Mouse (Mus musculus) myocyte (in vitro differentiated cells): Measurements from ENCODE around the gene Tnni2. TPM values are rescaled to one million over a fixed set of nuclear protein-coding genes. Genes with fewer than 3 reads are reported as not detected.
A peak's percentile ranks its signal among the peaks of the same experiment; 100 is the strongest.

Experiments
- H3K27me3 ChIP-seq: one replicate; pipeline ENCODE4 v1.6.1; 2011; ENCODE audit not compliant: control insufficient read depth, insufficient read depth, insufficient read length
- H3K36me3 ChIP-seq: one replicate; pipeline ENCODE4 v1.6.1; 2011; ENCODE audit not compliant: control insufficient read depth, insufficient read depth
- H3K4me2 ChIP-seq: one replicate; pipeline ENCODE4 v1.6.1; 2011; ENCODE audit warnings: low read depth, control low read depth
- H3K4me3 ChIP-seq: one replicate; pipeline ENCODE4 v1.5.1; 2011; ENCODE audit warnings: mild to moderate bottlenecking, control low read depth, moderate library complexity
- H3K79me2 ChIP-seq: one replicate; pipeline ENCODE4 v1.6.1; 2011; ENCODE audit not compliant: control insufficient read depth, insufficient read depth
- H3ac ChIP-seq: one replicate; pipeline ENCODE4 v1.6.1; 2011; ENCODE audit not compliant: control insufficient read depth, insufficient read length
- CEBPB ChIP-seq: IDR thresholded peaks from 2 replicates; pipeline ENCODE4 v1.6.1; 2011; ENCODE audit warnings: mild to moderate bottlenecking, moderate library complexity; ENCODE audit not compliant: poor library complexity, insufficient read depth, severe bottlenecking
- E2F4 ChIP-seq: IDR thresholded peaks from one replicate; pipeline ENCODE4 v1.6.1; 2011; ENCODE audit warnings: mild to moderate bottlenecking, control low read depth, moderate library complexity; ENCODE audit not compliant: insufficient read depth
- MAX ChIP-seq: IDR thresholded peaks from one replicate; pipeline ENCODE4 v1.6.1; 2011; ENCODE audit warnings: low read depth, mild to moderate bottlenecking, control low read depth
- MYOD1 ChIP-seq, 3 experiments: IDR thresholded peaks; one replicate each; pipeline ENCODE4 v1.6.1; 2011; ENCODE audit warnings: control low read depth in 2 of 3, low read depth in 2 of 3, mild to moderate bottlenecking in 2 of 3, moderate library complexity in 1 of 3; ENCODE audit not compliant: insufficient read length in 2 of 3, control insufficient read depth in 1 of 3
- MYOG ChIP-seq, 3 experiments: IDR thresholded peaks; one replicate each; pipeline ENCODE4 v1.6.1; 2011; ENCODE audit warnings: control low read depth in 2 of 3, low read depth in 2 of 3, mild to moderate bottlenecking in 2 of 3; ENCODE audit not compliant: insufficient read length in 2 of 3, control insufficient read depth in 1 of 3, insufficient read depth in 1 of 3
- POLR2A ChIP-seq: IDR thresholded peaks from one replicate; pipeline ENCODE4 v1.6.1; 2011; ENCODE audit warnings: low read depth, mild to moderate bottlenecking, control low read depth, moderate library complexity; ENCODE audit not compliant: insufficient read length
- POLR2AphosphoS2 ChIP-seq: IDR thresholded peaks from one replicate; pipeline ENCODE4 v1.6.1; 2011; ENCODE audit warnings: low read depth, control low read depth; ENCODE audit not compliant: insufficient read length
- REST ChIP-seq: IDR thresholded peaks from one replicate; pipeline ENCODE4 v1.6.1; 2011; ENCODE audit warnings: mild to moderate bottlenecking, control low read depth, moderate library complexity; ENCODE audit not compliant: insufficient read depth, insufficient read length
- SRF ChIP-seq: IDR thresholded peaks from one replicate; pipeline ENCODE4 v1.6.1; 2011; ENCODE audit warnings: low read depth; ENCODE audit not compliant: control insufficient read depth, insufficient read length
- TCF12 ChIP-seq: IDR thresholded peaks from one replicate; pipeline ENCODE4 v1.6.1; 2011; ENCODE audit warnings: mild to moderate bottlenecking, control low read depth; ENCODE audit not compliant: poor library complexity, insufficient read depth, severe bottlenecking
- TCF3 ChIP-seq: IDR thresholded peaks from one replicate; pipeline ENCODE4 v1.6.1; 2011; ENCODE audit warnings: low read depth, control low read depth; ENCODE audit not compliant: insufficient read length
- USF1 ChIP-seq: IDR thresholded peaks from one replicate; pipeline ENCODE4 v1.6.1; 2011; ENCODE audit warnings: low read depth, mild to moderate bottlenecking, control low read depth, moderate library complexity
- polyA plus RNA-seq: library from polyadenylated mRNA; unstranded; fragments of >200 nt; fragmentation: generic; extraction: Trizol; gene quantifications from one replicate; pipeline ENCODE4 v1.2.1, GENCODE M21; 2012; ENCODE audit warnings: missing spikeins

Tnni2 gene
- polyA plus RNA-seq, 1 experiment = 3,238 TPM

DNA sequence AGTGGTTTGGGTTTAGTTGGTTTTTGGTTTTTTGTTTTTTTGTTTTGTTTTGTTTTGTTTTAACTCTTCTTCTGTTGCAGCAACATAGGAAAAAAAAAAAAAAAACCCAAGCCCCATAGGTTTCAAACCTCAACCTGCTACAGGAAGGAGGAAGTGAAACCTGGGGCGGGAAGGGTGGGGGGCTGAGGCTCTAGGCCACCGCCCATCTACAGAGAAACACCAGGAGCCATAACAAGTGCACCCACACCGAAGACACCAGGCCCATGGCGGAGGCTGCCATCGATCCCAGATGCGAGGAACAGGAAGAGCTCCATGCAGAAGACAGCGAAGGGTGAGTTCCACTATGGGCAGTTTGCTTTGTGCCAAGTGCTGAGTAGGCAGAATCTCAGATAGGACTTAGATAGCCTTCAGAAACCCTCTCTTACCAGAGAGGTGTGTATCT, 19.0 kb downstream of the Tnni2 start, which contains the start of gene Lsp1:
Gene Lsp1 (plus strand): TSS at position 174 of the 442 bp plus-strand sequence.
- no peak for TF ChIP-seq MAX
- TF ChIP-seq USF1 = no peak
- no peak for TF ChIP-seq TCF3
- TF ChIP-seq MYOG (IDR thresholded peaks at IDR 0.05; ENCODE audit: control insufficient read depth in 1 of 3, insufficient read depth in 1 of 3, insufficient read length in 2 of 3, low read depth in 2 of 3) = no peak
- no peak for TF ChIP-seq E2F4
- TF ChIP-seq MYOD1 (IDR thresholded peaks at IDR 0.05; ENCODE audit: control insufficient read depth in 1 of 3, insufficient read length in 2 of 3, low read depth in 2 of 3) = no peak
- no peak for TF ChIP-seq SRF
- TF ChIP-seq CEBPB = no peak
- no peak for TF ChIP-seq TCF12
- H3K4me3 ChIP-seq = no peak within 1 kb of the TSS
- H3K79me2 ChIP-seq = no peaks in the 10 kb centered on the region
- H3ac ChIP-seq = no peak within 1 kb of the TSS
- H3K36me3 ChIP-seq = no peaks in the 10 kb centered on the region
- H3K4me2 ChIP-seq = peak within 1 kb of the TSS; percentile 80
- no peaks in the 10 kb centered on the region for H3K27me3 ChIP-seq

DNA sequence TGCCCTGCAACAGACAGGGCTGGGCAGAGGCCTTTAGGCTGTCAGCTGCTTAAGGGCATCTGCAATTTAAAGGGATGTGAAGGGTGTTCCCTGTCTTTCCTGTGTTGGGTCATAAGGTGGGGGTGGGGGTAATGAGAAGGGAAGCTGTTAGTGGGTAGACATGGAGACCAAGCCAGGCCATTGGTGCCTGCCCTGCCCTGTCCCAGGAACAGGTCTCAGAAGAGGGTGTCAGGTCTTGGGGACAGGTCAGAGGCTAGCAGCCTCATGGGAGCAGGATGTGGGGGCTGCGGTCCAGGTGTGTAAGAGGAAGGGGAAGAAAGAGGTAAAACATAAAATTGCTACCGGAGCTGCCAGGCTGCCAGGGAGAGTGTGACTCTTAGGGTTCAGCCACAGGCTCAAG, 19.8 kb downstream of the Tnni2 start:
- Histone ChIP-seq H3K79me2 (no peaks in the 10 kb centered on the region), H3K36me3 (no peaks in the 10 kb centered on the region), H3ac (no peak overlapping the region), H3K4me2 (peak overlapping the region; percentile 80), H3K4me3 (no peak overlapping the region), H3K27me3 (no peaks in the 10 kb centered on the region)
- TF ChIP-seq TCF3 (no peak), MYOD1 (IDR thresholded peaks at IDR 0.05; ENCODE audit: control insufficient read depth in 1 of 3, insufficient read length in 2 of 3, low read depth in 2 of 3) (peak in 1 of 3 experiments; percentile 26), SRF (no peak), MAX (no peak), POLR2AphosphoS2 (no peak), POLR2A (peak; percentile 25)

DNA sequence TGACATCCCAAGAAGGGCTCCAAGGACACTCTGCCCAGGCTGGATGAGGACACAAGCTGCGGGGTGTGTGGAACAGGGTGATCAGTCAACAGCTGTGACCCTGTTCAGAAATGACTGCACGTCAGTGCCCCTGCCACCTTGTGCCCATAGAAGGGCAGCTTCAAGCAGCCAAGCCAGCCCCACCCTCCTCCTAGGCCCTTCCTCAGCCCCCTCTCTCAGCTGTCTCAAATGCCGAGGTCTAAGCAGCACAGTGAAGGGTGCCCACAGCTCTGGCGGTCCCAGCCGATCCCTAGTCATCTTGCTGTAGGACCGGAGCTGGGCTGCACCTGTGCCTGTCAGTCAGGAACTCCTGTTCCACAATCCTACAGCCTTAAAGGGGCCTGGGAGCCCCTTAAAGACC, 20.6 kb downstream of the Tnni2 start:
- TF ChIP-seq POLR2AphosphoS2 (peak; percentile 61), MYOG (IDR thresholded peaks at IDR 0.05; ENCODE audit: control insufficient read depth in 1 of 3, insufficient read depth in 1 of 3, insufficient read length in 2 of 3, low read depth in 2 of 3) (peak; percentile 78 to 98 (median 81)), TCF3 (peak; percentile 53), E2F4 (no peak), POLR2A (peak; percentile 57), MYOD1 (IDR thresholded peaks at IDR 0.05; ENCODE audit: control insufficient read depth in 1 of 3, insufficient read length in 2 of 3, low read depth in 2 of 3) (peak; percentile 91 to 95 (median 95)), TCF12 (peak; percentile 84), USF1 (no peak), CEBPB (no peak), SRF (peak; percentile 99), MAX (no peak), REST (no peak)
- Histone ChIP-seq H3K36me3 (no peaks in the 10 kb centered on the region), H3K4me2 (peak overlapping the region; percentile 80), H3K79me2 (no peaks in the 10 kb centered on the region), H3K4me3 (no peak overlapping the region), H3ac (no peak overlapping the region), H3K27me3 (no peaks in the 10 kb centered on the region)

DNA sequence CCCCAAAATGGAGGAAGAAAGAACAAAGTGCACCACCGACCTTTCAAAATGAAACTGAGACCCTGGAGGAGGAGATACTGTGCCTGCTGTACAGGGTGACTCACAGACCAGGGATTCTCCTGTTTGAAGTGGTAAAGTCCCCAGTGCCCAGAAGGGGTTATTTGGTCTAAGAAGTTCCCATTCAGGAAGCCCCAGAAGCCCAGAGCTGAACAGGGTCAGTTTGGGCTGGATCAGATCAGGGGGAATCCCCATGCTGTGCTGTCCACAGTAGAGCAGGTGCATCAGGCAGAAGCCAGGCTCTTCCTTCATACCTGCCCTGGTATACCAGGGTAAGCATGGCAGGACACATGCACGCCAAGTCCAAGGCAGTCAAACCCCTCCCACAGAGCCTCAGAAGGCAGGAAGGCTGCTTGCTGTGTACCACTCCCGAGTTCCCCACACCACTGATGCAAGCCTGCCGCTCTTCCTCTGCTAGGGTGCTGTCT, 21.0 kb downstream of the Tnni2 start:
- H3K27me3 ChIP-seq = no peaks in the 10 kb centered on the region
- H3K4me2 ChIP-seq = peak overlapping the region; percentile 80
- H3K36me3 ChIP-seq = no peaks in the 10 kb centered on the region
- H3ac ChIP-seq = no peak overlapping the region
- H3K79me2 ChIP-seq = no peaks in the 10 kb centered on the region
- TF ChIP-seq TCF12 = no peak
- TF ChIP-seq POLR2AphosphoS2 = peak; percentile 22
- TF ChIP-seq MYOG (IDR thresholded peaks at IDR 0.05; ENCODE audit: control insufficient read depth in 1 of 3, insufficient read depth in 1 of 3, insufficient read length in 2 of 3, low read depth in 2 of 3) = peak in 1 of 3 experiments; percentile 57
- no peak for TF ChIP-seq REST
- TF ChIP-seq MAX = no peak
- TF ChIP-seq MYOD1 (IDR thresholded peaks at IDR 0.05; ENCODE audit: control insufficient read depth in 1 of 3, insufficient read length in 2 of 3, low read depth in 2 of 3) = peak in 2 of 3 experiments; percentile 56 to 66
- TF ChIP-seq CEBPB = no peak
- TF ChIP-seq TCF3 = no peak
- TF ChIP-seq USF1 = no peak
- TF ChIP-seq POLR2A = peak; percentile 65
- no peak overlapping the region for H3K4me3 ChIP-seq

DNA sequence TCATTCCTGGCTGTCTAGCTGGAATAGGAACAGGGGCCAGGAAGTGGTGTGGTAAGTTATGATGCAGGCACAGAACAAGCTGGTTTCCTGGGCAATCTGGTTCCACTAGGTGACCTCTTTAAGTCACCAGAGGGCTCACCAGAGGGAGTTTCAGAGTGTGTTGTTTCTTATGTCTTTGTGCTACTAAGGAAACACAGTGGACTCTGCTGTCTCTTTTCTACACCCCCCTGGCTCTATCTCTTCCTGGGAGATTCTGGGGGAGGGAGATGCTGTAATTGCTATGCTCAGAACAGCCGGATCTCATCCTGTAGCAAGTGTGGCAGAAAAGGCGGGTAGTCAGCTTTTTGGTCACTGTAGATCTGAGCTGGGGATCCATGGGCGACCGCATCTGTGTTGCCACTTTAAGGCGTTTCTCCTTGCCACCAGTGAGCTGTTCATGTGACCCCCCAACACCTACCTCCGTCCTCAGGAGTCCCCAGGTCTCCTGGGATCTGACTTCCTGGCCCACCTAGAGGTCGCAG, 28.6 kb downstream of the Tnni2 start:
- H3K4me3 ChIP-seq = peak overlapping the region; percentile 86
- no peaks in the 10 kb centered on the region for H3K27me3 ChIP-seq
- H3ac ChIP-seq = no peak overlapping the region
- peak overlapping the region; percentile 94 for H3K4me2 ChIP-seq
- no peak for TF ChIP-seq CEBPB
- no peak for TF ChIP-seq TCF12
- no peak for TF ChIP-seq REST
- no peak for TF ChIP-seq TCF3
- TF ChIP-seq USF1 = no peak
- TF ChIP-seq POLR2AphosphoS2 = no peak
- TF ChIP-seq MAX = no peak
- TF ChIP-seq SRF = no peak
- no peak for TF ChIP-seq MYOG (IDR thresholded peaks at IDR 0.05; ENCODE audit: control insufficient read depth in 1 of 3, insufficient read depth in 1 of 3, insufficient read length in 2 of 3, low read depth in 2 of 3)
- peaks cover 38% of the 10 kb centered on the region for H3K79me2 ChIP-seq
- no peaks in the 10 kb centered on the region for H3K36me3 ChIP-seq
